Mouse (Mus musculus): ENCODE data around the gene Lamtor2. TPM values are rescaled to one million over a fixed set of nuclear protein-coding genes. Genes with fewer than 3 reads are reported as not detected.
A peak's percentile ranks its signal among the peaks of the same experiment; 100 is the strongest.

The Lamtor2 gene
- polyA plus RNA-seq, 1 experiment from 2014 or later: 206 TPM

GRCm38 (mm10) chr3:88563966-88564365 is 11.1 kb upstream of the Lamtor2 start:
- 88% methylated on average over 7 of the region's 7 CpGs for WGBS
- H3K9ac ChIP-seq: no peak overlapping the region

GRCm38 (mm10) chr3:88563442-88563841 is 10.6 kb upstream of the Lamtor2 start:
- no peak overlapping the region for H3K9ac ChIP-seq
- peaks cover 68% of the 10 kb centered on the region for H3K36me3 ChIP-seq (replicated peaks)
- WGBS: 46% methylated on average over 4 of the region's 4 CpGs
- H3K4me1 ChIP-seq: no peaks in the 10 kb centered on the region
- no peak overlapping the region for H3K4me2 ChIP-seq
- H3K4me3 ChIP-seq: no peak overlapping the region
- H3K9me3 ChIP-seq: no peaks in the 10 kb centered on the region
- no peak overlapping the region for H3K27ac ChIP-seq
- no peaks in the 10 kb centered on the region for H3K27me3 ChIP-seq (replicated peaks)
- 0 out of 2 replicates have a peak, but pooled peaks have one; percentile 27 for ATAC-seq (replicated peaks)

More at GRCm38 (mm10) chr3:88563966-88564365, 11.1 kb upstream of the Lamtor2 start:
- ATAC-seq (replicated peaks): no peak
- H3K9me3 ChIP-seq: no peaks in the 10 kb centered on the region
- peaks cover 71% of the 10 kb centered on the region for H3K36me3 ChIP-seq (replicated peaks)
- H3K4me3 ChIP-seq: no peak overlapping the region
- H3K27me3 ChIP-seq (replicated peaks): no peaks in the 10 kb centered on the region
- H3K27ac ChIP-seq: no peak overlapping the region
- no peak overlapping the region for H3K4me2 ChIP-seq
- H3K4me1 ChIP-seq: no peaks in the 10 kb centered on the region

GRCm38 (mm10) chr3:88561989-88562388 is 9.1 kb upstream of the Lamtor2 start:
- 58% methylated on average over 4 of the region's 4 CpGs for WGBS
- no peaks in the 10 kb centered on the region for H3K4me1 ChIP-seq
- ATAC-seq (replicated peaks): 0 out of 2 replicates have a peak, but pooled peaks have one; percentile 10

GRCm38 (mm10) chr3:88559596-88559995 is 6.7 kb upstream of the Lamtor2 start:
- H3K4me2 ChIP-seq: no peak overlapping the region
- no peaks in the 10 kb centered on the region for H3K9me3 ChIP-seq
- no peak overlapping the region for H3K27ac ChIP-seq
- H3K4me3 ChIP-seq: no peak overlapping the region
- H3K27me3 ChIP-seq (replicated peaks): no peaks in the 10 kb centered on the region
- peaks cover 13% of the 10 kb centered on the region for H3K4me1 ChIP-seq
- 89% methylated on average over 9 of the region's 9 CpGs for WGBS
- no peak for ATAC-seq (replicated peaks)
- H3K36me3 ChIP-seq (replicated peaks): peaks cover 55% of the 10 kb centered on the region
- no peak overlapping the region for H3K9ac ChIP-seq

More at GRCm38 (mm10) chr3:88561989-88562388, 9.1 kb upstream of the Lamtor2 start:
- no peak overlapping the region for H3K9ac ChIP-seq
- no peaks in the 10 kb centered on the region for H3K27me3 ChIP-seq (replicated peaks)
- peaks cover 63% of the 10 kb centered on the region for H3K36me3 ChIP-seq (replicated peaks)
- no peak overlapping the region for H3K4me3 ChIP-seq
- H3K27ac ChIP-seq: no peak overlapping the region
- no peaks in the 10 kb centered on the region for H3K9me3 ChIP-seq
- no peak overlapping the region for H3K4me2 ChIP-seq

GRCm38 (mm10) chr3:88556616-88557015 is 3.7 kb upstream of the Lamtor2 start:
- WGBS: 94% methylated on average over 8 of the region's 8 CpGs
- ATAC-seq (replicated peaks): no peak

GRCm38 (mm10) chr3:88555731-88556130 is 2.9 kb upstream of the Lamtor2 start:
- H3K4me2 ChIP-seq: 0 out of 2 replicates have a peak overlapping the region, but pooled peaks have one; percentile 92
- no peak overlapping the region for H3K9ac ChIP-seq
- peaks cover 35% of the 10 kb centered on the region for H3K36me3 ChIP-seq (replicated peaks)
- WGBS: 97% methylated on average over 6 of the region's 6 CpGs
- no peaks in the 10 kb centered on the region for H3K9me3 ChIP-seq
- ATAC-seq (replicated peaks): no peak
- peaks cover 28% of the 10 kb centered on the region for H3K4me1 ChIP-seq
- no peak overlapping the region for H3K4me3 ChIP-seq
- H3K27ac ChIP-seq: no peak overlapping the region
- H3K27me3 ChIP-seq (replicated peaks): no peaks in the 10 kb centered on the region

More at GRCm38 (mm10) chr3:88556616-88557015, 3.7 kb upstream of the Lamtor2 start:
- H3K4me3 ChIP-seq: no peak overlapping the region
- H3K27ac ChIP-seq: no peak overlapping the region
- H3K4me2 ChIP-seq: no peak overlapping the region
- H3K27me3 ChIP-seq (replicated peaks): no peaks in the 10 kb centered on the region
- H3K4me1 ChIP-seq: peaks cover 25% of the 10 kb centered on the region
- H3K9me3 ChIP-seq: no peaks in the 10 kb centered on the region
- H3K9ac ChIP-seq: no peak overlapping the region
- peaks cover 41% of the 10 kb centered on the region for H3K36me3 ChIP-seq (replicated peaks)

- ATAC-seq (replicated peaks): no peak
- Histone ChIP-seq H3K4me1 (peaks cover 28% of the 10 kb centered on the region), H3K4me3 (peak overlapping the region; percentile 94; the same call in 1 of the 2 replicates), H3K9me3 (no peaks in the 10 kb centered on the region), H3K27ac (no peak overlapping the region), H3K9ac (no peak overlapping the region), H3K4me2 (peak overlapping the region; percentile 92), H3K36me3 (replicated peaks) (peaks cover 31% of the 10 kb centered on the region), H3K27me3 (replicated peaks) (no peaks in the 10 kb centered on the region)
- 78% methylated on average over 5 of the region's 5 CpGs for WGBS
Measured at GRCm38 (mm10) chr3:88555069-88555605, 2.3 kb upstream of the Lamtor2 start.

- ATAC-seq (replicated peaks): peak; percentile 35
- H3K4me1 ChIP-seq: peaks cover 28% of the 10 kb centered on the region
- peaks cover 24% of the 10 kb centered on the region; the same call in 1 of the 2 replicates for H3K36me3 ChIP-seq (replicated peaks)
- H3K4me2 ChIP-seq: peak overlapping the region; percentile 92
- peak overlapping the region; percentile 93 for H3K27ac ChIP-seq
- peak overlapping the region; percentile 97 for H3K9ac ChIP-seq
- H3K9me3 ChIP-seq: no peaks in the 10 kb centered on the region
- 0% methylated on average over 40 of the region's 41 CpGs for WGBS
- H3K27me3 ChIP-seq (replicated peaks): no peaks in the 10 kb centered on the region
- H3K4me3 ChIP-seq: peak overlapping the region; percentile 94
Measured at GRCm38 (mm10) chr3:88553880-88554586, 1.2 kb upstream of the Lamtor2 start.

GRCm38 (mm10) chr3:88553525-88553879 is 628 bp upstream of the Lamtor2 start, which contains the start of gene Ubqln4:
Ubqln4 (plus strand) TSS chr3:88553758.
- under 1% methylated on average over 27 of the region's 37 CpGs for WGBS
- Histone ChIP-seq H3K27me3 (replicated peaks) (no peaks in the 10 kb centered on the region), H3K9ac (peak within 1 kb of the TSS; percentile 97), H3K4me1 (peaks cover 28% of the 10 kb centered on the region), H3K9me3 (no peaks in the 10 kb centered on the region), H3K36me3 (replicated peaks) (peaks cover 21% of the 10 kb centered on the region; the same call in 1 of the 2 replicates), H3K4me2 (peak within 1 kb of the TSS; percentile 92), H3K27ac (peak within 1 kb of the TSS; percentile 93), H3K4me3 (peak within 1 kb of the TSS; percentile 94)
- ATAC-seq (replicated peaks): peak; percentile 88

GRCm38 (mm10) chr3:88552082-88552645 is 710 bp downstream of the Lamtor2 start:
- Histone ChIP-seq H3K4me3 (peak overlapping the region; percentile 94), H3K4me1 (peaks cover 28% of the 10 kb centered on the region), H3K27me3 (replicated peaks) (no peaks in the 10 kb centered on the region), H3K9ac (peak overlapping the region; percentile 72), H3K4me2 (peak overlapping the region; percentile 92), H3K36me3 (replicated peaks) (peaks cover 14% of the 10 kb centered on the region; the same call in 1 of the 2 replicates), H3K9me3 (no peaks in the 10 kb centered on the region), H3K27ac (peak overlapping the region; percentile 93)
- WGBS: 24% methylated on average over 16 of the region's 16 CpGs
- ATAC-seq (replicated peaks): no peak

- 85% methylated on average over 4 of the region's 4 CpGs for WGBS
- H3K9ac ChIP-seq: peak overlapping the region; percentile 72; the same call in 1 of the 2 replicates
- no peak for ATAC-seq (replicated peaks)
- H3K36me3 ChIP-seq (replicated peaks): peaks cover 9% of the 10 kb centered on the region; the same call in 1 of the 2 replicates
- H3K4me3 ChIP-seq: peak overlapping the region; percentile 94
- no peaks in the 10 kb centered on the region for H3K9me3 ChIP-seq
- H3K4me1 ChIP-seq: peaks cover 28% of the 10 kb centered on the region
- H3K27ac ChIP-seq: no peak overlapping the region
- H3K4me2 ChIP-seq: peak overlapping the region; percentile 92
- no peaks in the 10 kb centered on the region for H3K27me3 ChIP-seq (replicated peaks)
Measured at GRCm38 (mm10) chr3:88551586-88551985, 1.3 kb downstream of the Lamtor2 start.

GRCm38 (mm10) chr3:88548180-88548917 is 4.5 kb downstream of the Lamtor2 start, which contains the start of gene Rab25:
Rab25 (minus strand) TSS chr3:88548300.
- Histone ChIP-seq H3K9me3 (no peaks in the 10 kb centered on the region), H3K27me3 (replicated peaks) (no peaks in the 10 kb centered on the region), H3K4me2 (no peak within 1 kb of the TSS), H3K4me3 (no peak within 1 kb of the TSS), H3K36me3 (replicated peaks) (no peaks in the 10 kb centered on the region), H3K4me1 (peaks cover 11% of the 10 kb centered on the region), H3K27ac (no peak within 1 kb of the TSS), H3K9ac (no peak within 1 kb of the TSS)
- ATAC-seq (replicated peaks): no peak
- WGBS: 55% methylated on average over 18 of the region's 18 CpGs

Measured in midbrain, embryonic 15.5 days (tissue).